Mouse (Mus musculus): ENCODE measurements at regions not wholly inside any gene's neighbourhood (a gene's known extent, or its start where the extent isn't known, plus 50 kb on each side); places are given as distances from the start of the nearest gene placed in this dataset.

DNA sequence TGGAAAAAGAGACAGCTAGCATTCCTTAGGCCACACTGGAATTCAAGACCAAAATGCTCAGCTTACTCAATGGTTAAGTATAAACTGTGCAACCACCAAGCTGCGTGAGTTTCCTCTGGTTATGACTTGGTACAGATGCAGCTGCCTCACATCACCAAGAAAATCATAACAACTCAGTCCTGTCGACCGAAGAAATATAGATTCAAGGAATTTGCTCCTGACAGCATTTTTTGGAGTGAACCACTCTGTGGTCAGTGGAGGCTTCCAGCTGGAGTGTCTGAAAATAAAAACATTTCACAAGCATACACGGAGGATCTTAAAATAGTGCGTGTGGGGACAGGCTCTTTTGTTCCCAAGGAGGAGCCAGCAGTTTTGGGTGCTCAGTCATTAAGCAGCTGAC lies 253.8 kb downstream of the Bckdhb start:
- no peak for DNase-seq (ENCODE audit: low read depth in 2 of 2, low spot score in 2 of 2)

DNA sequence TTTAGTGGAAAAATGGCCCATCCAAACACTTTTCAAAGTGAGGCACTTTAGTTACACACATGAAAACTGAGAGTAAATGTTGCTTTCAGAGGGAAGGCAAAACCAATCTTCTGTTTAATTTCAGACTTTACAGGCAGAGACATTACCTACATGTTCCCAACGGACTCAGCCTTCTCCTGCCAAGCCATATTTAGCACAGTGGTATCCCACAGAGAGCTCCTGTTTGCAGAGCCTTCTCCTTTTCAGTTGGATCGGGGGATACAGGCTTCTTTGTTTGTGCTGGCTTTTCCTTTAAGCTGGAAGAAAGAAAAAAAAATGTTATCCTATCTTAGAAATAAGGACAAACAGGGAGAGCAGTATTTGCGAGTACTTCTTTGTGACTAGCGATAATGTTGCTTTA lies 254.3 kb downstream of the Bckdhb start:
- DNase-seq (ENCODE audit: low read depth in 2 of 2, low spot score in 2 of 2) = no peak

DNA sequence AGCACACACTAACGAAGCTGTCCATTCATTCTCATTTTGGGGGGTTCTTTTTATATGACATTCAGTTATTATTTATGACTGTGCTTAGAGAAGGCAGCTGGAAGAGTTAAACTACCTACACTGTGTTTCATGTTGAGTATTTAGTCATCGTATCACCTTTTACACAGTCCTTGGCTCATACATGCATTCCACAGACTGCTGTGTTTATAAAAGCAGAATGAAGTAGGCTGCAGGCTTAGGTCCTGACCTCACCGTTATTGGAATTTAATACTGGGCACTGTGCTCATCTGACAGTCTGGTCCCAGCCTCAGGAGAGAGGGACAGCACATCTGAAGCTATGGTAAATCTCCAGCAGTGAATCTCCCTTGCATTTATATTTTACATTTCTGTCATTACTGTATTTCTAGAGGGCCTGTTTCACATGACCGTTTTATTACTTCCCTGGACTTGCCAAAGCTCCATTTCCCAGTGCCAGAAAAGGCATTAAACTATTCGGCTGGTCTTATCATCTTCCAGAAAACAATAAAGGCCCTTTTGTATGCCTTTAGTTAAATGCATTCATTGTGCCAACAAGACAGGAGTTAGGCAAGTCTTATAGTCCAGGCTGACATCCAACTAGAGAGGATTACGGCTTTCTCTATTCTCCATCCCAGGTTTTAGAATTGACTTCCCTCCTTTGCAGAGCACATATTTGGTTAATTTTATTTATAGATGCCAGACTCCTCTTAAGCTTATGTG lies 258.9 kb downstream of the Bckdhb start:
- DNase-seq (ENCODE audit: low read depth in 2 of 2, low spot score in 2 of 2) = no peak

DNA sequence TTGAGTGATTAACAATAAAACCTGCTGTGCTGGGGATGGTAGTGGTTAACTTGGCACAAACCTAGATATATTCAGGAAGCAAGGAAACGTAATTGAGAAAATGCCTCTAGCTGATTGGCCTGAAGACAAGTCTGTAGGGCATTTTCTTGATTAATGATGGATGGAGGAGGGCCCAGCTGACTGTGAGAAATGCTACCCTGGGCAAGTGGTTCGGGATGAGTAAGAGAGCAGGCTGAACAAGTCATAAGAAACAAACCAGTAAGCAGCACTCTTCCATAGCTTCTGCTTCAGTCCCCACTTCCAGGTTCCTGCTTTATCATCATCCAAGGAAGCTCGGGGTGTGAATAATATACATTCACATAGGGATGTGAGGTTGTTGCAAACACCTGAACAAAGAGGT lies 262.6 kb downstream of the Bckdhb start:
- DNase-seq (ENCODE audit: low read depth in 2 of 2, low spot score in 2 of 2) = no peak

DNA sequence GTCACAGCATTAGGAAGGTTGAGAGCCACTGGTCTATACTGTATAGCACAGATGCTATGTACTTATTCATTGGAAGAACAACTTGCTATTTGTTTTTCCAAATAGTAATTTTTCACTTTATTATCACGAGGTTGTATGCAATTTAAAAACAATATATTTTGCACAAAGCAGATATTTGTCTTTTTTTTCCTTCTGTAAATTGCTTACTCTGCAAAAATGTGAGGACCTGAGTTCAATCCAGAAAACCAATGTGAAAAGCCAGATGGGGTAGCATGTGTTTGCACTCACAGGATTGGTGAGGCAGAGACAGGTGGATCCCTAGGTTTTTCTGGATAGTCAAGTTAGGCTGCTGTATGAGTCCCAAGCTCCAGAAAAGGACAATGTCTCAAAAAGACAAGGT lies 268.5 kb downstream of the Bckdhb start:
- no peak for DNase-seq (ENCODE audit: low read depth in 2 of 2, low spot score in 2 of 2)

DNA sequence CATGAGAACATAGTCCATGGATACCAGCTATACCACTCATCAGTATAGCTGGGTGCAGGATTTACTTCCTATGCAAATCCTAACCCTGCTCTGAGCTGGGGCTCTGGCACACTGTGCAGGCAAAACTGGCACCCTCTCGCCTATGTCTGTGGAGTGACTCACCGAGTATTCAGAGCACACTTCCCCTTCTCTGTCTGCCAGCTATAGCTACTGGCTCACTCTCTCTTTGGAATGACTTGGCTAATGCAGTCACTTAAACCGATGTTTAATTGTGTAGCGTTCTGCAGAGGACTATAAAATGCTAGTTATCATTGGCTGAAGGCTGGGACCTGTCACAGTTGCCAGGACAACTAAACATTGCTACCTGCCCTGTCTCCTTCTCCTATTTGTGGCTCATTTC lies 269.8 kb downstream of the Bckdhb start:
- DNase-seq (ENCODE audit: low read depth in 2 of 2, low spot score in 2 of 2) = no peak

DNA sequence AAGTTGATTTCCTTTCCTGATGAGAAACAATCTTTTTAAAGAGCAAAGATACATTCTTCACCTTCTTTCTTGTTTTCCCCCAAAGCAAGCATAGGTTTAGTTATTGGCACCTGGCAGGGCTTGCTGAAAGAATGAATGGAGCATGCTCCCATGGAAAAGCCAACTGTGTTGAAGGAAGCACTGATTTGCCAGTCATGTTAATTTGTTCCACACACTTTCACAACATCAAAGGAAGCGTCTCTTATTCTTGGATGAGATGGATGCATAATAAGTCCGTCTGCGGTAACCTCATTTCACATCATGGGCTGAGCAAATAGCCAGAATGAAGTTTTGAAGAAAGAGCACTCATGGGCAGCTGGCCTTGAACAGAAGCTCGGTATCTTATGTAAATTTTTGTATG lies 270.4 kb downstream of the Bckdhb start:
- no peak for DNase-seq (ENCODE audit: low read depth in 2 of 2, low spot score in 2 of 2)

DNA sequence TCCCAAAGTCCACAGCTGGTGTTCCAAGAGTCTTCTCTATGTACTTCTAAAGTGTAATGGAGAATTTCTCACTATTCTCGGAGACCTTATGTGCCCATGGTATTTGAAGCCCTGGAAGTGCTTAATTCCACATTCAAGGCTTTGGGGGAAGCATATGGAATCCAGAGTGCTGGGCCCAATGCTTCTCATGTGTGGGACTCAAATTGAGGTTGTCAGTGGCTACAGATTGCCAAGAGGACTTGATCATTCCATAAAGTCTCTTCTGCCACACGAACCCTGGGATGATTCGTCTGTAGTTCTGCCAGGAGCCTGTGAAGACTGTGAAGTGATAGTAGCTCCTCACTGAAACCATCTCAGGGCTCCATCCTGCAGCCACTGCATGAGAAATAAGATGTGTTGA lies 275.3 kb downstream of the Bckdhb start:
- no peak for DNase-seq (ENCODE audit: low read depth in 2 of 2, low spot score in 2 of 2)

DNA sequence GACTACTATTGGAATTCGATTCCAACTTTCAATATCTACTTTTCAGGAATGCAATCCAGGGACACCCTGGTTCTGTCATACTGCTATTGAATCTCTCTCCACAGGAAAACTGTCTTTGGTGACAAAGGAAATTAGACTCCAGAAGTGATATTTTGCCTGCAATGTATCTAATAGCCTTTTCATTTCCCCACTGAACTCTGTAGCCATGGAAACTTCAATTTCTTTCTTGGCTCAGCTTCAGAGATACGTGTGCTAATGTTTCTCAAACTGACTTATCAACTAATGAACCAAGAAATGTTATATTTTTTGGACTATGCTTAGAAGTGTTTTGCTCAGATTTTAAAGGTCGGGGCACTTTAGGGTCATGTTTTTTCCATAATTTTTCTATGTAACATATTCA lies 279.1 kb downstream of the Bckdhb start:
- DNase-seq (ENCODE audit: low read depth in 2 of 2, low spot score in 2 of 2) = no peak

DNA sequence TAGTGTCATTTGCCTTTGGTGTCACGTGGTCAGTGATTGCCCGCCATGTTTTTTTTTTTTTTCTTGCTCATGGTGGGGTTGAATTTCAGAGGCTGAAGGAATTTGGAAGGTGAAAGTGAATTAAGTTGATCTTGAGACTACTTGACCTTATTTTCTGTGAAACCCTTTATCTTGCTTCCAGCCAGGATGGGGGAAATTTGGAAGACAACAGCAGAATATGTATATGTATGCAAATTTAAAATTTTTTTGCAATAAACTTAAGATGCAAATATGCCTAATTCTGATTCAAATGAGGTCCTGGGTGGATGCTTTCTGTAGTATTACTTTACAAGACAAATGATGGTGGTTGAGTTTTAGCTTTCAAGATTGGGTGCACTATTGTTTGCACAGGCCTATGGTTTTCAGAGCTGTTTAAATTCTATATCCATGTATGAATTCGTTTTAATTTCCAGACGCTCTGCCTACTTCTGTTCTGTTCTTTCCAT lies 315.6 kb downstream of the Bckdhb start:
- no peak for DNase-seq (ENCODE audit: low read depth in 2 of 2, low spot score in 2 of 2)

DNA sequence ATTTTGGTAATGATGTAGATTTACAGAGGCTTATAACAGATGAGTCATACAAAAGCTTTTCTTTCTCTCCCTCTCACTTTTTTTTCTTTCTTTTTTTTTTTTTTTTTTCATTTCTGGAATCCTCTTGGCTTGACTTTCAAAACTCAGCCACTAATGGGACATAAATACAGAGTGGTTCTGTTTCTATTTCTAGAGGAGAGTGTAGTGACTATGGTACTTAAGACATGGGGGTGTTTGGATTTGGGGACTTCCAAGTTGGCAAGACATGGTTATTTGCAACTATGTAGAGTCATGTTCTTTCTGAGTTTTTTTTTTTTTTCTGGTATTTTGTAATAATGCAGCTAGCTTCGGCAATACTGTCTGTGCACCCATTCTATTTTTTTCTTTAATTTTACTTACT lies 324.8 kb downstream of the Bckdhb start:
- no peak for DNase-seq (ENCODE audit: low read depth in 2 of 2, low spot score in 2 of 2)

DNA sequence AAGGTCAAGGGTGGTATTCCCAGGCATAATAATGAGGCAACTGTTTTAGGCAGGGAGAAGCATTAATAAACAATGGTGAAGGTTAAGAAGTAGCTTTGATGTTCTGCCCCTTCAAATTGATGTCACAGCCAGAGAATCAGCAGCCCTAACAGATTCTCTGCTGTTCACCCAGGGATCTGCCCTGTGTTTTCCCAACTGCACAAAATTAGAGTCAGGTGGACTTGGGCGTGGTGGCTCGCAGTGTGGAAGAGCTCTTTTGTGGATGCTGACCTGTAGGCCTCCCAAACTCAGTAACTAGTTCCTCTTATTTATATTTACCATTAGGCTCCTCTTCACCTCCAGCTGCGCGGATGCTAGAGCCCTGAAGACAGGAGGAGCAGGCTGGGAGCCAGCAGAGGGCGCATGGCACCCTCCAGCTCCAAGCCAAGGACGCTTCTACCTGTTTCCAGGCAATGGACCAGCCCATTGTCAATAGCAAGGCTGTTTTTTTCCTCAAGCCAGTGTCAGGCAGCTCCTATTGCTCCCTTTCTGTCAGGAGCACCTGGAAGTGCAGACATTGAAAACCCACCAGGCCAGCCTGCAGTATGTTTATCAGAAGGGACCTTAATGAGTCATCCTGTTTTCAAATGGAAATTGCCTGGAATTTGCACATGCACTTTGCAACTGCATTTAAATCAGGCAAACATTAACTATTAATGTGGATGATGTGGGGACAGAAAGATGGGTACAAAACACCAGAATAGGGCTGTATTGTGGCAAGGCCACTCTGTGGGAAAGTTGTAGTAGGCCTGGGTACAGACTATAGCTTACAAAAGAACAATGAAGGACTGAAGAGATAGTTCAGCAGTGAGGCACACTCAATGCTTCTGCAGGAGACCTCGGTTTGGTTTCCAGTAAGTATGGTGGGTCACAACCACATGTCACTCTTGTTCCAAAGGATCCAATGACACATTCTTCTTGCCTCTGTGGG lies 328.4 kb downstream of the Bckdhb start:
- no peak for DNase-seq (ENCODE audit: low read depth in 2 of 2, low spot score in 2 of 2)

DNA sequence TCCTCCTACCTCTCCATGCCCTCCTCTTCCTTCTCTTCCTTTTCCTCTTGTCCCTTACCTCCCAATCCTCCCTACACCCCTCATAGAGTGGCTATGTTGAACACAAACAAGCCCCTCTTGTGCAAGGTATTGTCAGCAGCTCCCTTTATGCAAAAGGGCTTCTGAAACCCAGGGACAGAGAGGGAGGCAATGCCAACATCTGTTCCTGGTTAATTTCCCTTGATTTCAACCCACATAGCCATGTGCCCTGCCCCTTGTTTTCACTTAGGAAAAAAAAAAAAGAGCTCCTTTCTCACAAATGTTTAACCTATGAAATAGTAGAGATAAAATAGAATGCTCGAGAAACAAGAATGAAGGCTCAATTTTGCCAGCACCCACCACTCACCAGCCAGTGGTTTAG lies 333.5 kb downstream of the Bckdhb start:
- DNase-seq (ENCODE audit: low read depth in 2 of 2, low spot score in 2 of 2) = no peak

DNA sequence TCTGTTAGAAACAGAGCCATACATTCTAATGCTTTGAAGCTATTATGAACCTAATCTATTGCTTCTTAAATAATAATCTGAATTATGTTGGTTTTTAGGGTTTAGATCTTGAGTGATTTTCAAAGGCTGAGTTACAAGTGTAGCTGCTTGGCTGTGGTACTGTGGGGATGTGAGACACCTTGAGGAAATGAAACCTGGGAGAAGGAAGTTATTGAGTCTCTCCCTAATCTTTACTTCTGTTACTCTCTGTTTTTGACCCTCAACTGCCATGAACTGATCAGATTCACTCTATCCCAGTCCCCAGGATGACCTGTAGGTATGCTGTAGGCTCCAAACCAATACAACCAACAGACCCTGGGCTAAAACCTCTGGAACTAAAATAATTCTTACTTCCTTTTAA lies 334.8 kb downstream of the Bckdhb start:
- no peak for DNase-seq (ENCODE audit: low read depth in 2 of 2, low spot score in 2 of 2)

DNA sequence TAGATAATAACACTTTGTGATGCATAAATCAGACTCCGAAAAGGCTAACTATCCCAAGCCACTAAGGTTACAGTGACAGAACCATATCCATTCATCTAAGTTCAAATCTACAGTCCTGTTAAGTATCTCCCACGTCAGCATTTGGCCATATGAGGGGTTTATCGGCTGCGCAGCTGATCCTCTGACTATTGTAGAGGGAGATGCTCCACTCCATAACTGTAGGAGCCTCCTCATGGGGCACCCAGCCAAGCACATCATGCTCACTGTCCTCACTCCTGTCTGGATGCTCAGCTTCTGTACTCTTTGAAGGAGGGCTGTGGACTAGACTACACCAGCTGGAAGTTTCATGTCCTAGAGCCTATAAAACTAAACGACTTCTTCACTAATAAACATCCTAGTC lies 337.2 kb downstream of the Bckdhb start:
- no peak for DNase-seq (ENCODE audit: low read depth in 2 of 2, low spot score in 2 of 2)

DNA sequence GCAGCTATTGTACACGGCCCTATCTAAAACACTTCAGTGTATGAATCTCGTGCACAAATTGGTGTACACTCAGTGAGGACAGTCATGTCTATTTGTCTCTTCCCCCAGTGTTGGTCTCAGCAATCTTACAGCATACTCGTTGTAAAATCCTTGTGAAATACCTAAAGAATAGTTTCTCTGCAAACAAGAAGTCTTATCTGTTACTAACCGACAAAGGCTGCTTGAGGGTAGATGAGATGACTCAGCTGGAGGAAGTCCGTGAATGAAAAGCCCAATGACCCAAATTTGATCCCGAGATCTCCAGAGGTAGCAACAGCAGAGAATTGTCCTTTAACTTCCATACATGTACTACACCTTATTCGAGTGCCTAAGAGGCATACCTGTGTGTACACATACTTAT lies 342.0 kb downstream of the Bckdhb start:
- no peak for DNase-seq (ENCODE audit: low read depth in 2 of 2, low spot score in 2 of 2)

DNA sequence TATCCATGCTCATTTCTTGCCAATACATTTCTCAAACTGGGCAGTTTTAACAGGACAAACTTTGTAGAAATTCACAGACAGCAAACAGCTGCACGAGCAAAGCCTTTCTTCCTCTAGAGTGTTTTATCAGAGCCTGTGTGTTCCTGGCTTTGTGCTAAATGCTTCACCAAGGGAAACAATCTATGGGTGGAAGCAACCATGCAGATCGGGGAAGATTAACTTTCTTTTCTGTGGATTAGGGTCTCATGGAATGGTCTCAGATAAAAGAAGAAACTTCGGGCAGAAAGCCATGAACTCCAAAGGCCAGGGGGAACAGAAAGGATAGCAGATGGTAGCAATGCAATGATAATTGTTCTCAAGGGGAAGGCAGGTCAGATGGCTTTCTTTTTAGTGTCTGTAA lies 349.7 kb downstream of the Bckdhb start:
- DNase-seq (ENCODE audit: low read depth in 2 of 2, low spot score in 2 of 2) = no peak

DNA sequence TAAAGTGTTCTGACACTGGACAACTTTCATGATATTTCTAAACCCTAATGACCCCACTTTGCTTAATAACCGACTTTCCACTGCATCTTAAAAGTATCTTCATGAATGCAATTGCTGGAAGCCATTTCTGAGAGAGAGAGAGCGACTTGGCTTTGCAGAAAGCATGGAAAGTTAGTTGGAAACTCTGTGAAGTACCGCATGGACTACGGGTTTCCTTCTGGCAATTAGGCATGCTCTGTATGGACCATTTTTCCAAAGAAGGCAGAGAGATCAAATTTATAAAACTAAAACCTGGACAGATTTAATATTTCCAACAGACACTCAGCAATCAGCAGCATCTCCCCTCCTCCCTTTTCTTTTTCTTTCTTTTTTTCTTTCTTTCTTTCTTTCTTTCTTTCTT lies 353.4 kb downstream of the Bckdhb start:
- no peak for DNase-seq (ENCODE audit: low read depth in 2 of 2, low spot score in 2 of 2)

DNA sequence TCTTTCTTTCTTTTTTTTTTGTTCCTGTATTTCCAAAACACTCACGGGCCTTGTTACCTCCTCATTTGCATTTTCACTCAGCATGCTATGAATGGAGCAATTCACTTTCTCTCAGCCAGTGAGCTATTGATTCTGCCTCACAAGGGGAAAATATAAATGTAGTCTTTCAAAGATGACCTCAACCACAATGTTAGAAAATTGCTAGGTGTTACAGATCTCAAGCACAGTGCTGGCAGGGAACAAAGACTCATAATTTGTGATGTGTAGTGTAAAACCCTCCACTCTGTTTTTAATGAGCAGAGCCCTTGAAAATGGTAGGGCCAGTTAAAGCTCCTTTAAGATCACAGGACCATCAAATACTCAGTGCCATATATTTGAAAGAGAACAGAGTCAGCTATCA lies 353.8 kb downstream of the Bckdhb start:
- DNase-seq (ENCODE audit: low read depth in 2 of 2, low spot score in 2 of 2) = no peak

DNA sequence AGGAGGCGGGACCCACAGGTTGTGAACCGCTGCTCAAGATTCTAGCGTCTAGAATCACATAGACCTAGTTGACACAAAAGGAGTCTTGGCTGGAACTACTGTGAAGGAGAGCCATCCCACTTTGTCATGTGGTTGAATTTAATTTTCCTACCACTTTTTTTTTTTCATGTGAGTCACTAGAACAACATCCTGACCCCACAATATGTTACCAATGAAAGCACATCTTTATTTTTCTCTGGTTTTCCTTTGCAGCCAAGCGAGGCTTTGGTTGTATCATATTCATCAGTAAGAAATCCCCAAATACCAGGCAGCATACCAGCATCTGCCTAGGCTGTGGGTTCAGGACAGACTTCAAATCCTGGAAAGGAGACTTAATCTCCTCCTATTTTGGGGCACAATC lies 356.0 kb downstream of the Bckdhb start:
- no peak for DNase-seq (ENCODE audit: low read depth in 2 of 2, low spot score in 2 of 2)

DNA sequence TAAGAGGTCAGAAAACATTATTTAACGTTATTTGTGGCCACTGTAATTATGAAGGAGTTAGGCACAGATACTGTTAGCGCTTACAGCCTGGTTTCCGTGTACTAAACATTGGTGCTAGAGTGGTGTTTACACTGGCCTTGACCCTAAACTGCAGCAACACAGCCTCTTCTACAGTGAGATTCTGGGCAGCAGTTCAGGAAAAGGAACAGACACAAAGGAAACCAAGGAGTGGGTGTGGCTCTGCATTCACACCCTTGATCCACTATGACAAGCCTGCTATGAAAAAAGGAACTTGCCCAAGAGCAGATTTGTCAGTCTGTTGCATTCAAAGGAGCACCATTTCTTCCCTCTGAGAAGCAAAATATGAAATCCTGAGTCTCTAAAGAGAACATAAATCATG lies 356.7 kb downstream of the Bckdhb start:
- DNase-seq (ENCODE audit: low read depth in 2 of 2, low spot score in 2 of 2) = no peak

DNA sequence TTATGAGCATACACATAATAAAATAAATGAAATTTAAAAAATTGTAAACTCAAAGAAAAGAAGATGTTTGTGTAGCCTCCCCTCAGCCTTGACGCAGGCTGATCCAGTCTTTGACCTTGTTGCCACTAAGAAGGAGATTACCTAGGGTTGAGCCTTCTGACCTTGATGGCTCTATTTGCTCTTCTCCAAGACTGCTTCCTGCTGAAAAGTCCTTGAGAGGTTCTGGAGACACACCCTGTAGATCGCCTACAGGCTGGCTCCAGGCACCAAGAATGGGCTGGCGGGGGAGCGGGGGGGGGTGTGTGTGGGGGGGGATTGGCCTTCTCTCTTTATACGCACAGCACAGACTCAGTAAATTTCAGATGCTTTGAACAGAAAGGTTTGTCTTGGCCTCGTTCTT lies 358.4 kb downstream of the Bckdhb start:
- DNase-seq (ENCODE audit: low read depth in 2 of 2, low spot score in 2 of 2) = no peak
